Mouse (Mus musculus) left cerebral cortex, postnatal 14 days (tissue): ENCODE measurements around the gene Dnah14. TPM values are rescaled to one million over a fixed set of nuclear protein-coding genes. Genes with fewer than 3 reads are reported as not detected.
A peak's percentile ranks its signal among the peaks of the same experiment; 100 is the strongest.
"Not testable (repeated sequence)": the region's sequence is repeated elsewhere in the genome, so short reads cannot be mapped to it uniquely, and the experiment has no call there.

Experiments used
- DNase-seq, 2 experiments: peaks; one replicate each; pipeline ENCODE4 v3.0.0; 2021 to 2022; ENCODE audit warnings: low spot score in 2 of 2, mixed read lengths in 1 of 2
- intact Hi-C: fragments of 180-260 bp; cut with DNase I; formaldehyde crosslinking; loops from one replicate; pipeline ENCODE4 v1.15.1; 2025
- total RNA-seq, 2 experiments: library from RNA; stranded (reverse); gene quantifications; 2 replicates each; pipeline ENCODE4 v1.2.3; 2021

The Dnah14 gene
- total RNA-seq, 2 experiments from 2014 or later, result 1.3 to 2.2 TPM

GRCm38 (mm10) chr1:181740259-181740658 is 163.9 kb downstream of the Dnah14 start:
- intact Hi-C loops, result no loop called here
- DNase-seq, result no peak

GRCm38 (mm10) chr1:181742251-181742885 is 166.0 kb downstream of the Dnah14 start:
- intact Hi-C loops, result no loop called here
- no peak for DNase-seq

- DNase-seq, result peak; percentile 31 to 34
- intact Hi-C loops, result no loop called here
These were observed 193.0 kb downstream of the Dnah14 start for GRCm38 (mm10) chr1:181769392-181769791.

- no peak for DNase-seq
- intact Hi-C loops, result no loop called here
These were observed 195.5 kb downstream of the Dnah14 start for GRCm38 (mm10) chr1:181771871-181772270.

GRCm38 (mm10) chr1:181776541-181776940 is 200.2 kb downstream of the Dnah14 start:
- DNase-seq, result no peak
- intact Hi-C loops, result no loop called here

GRCm38 (mm10) chr1:181782600-181782999 is 206.2 kb downstream of the Dnah14 start:
- intact Hi-C loops, result not testable (repeated sequence)
- peak; percentile 17 to 24 for DNase-seq

- intact Hi-C loops, result no loop called here
- DNase-seq, result no peak
These were observed 213.6 kb downstream of the Dnah14 start for GRCm38 (mm10) chr1:181789952-181790351.

GRCm38 (mm10) chr1:181793541-181793940 is 217.2 kb downstream of the Dnah14 start:
- intact Hi-C loops, result no loop called here
- DNase-seq, result peak; percentile 18 to 29

GRCm38 (mm10) chr1:181799911-181800310 is 223.6 kb downstream of the Dnah14 start:
- intact Hi-C loops, result no loop called here
- no peak for DNase-seq

GRCm38 (mm10) chr1:181800667-181801066 is 224.3 kb downstream of the Dnah14 start:
- no peak for DNase-seq

GRCm38 (mm10) chr1:181811481-181812223 is 235.3 kb downstream of the Dnah14 start:
- intact Hi-C loops, result no loop called here
- DNase-seq, result peak in 1 of 2 experiments; percentile 50

More at GRCm38 (mm10) chr1:181800667-181801066, 224.3 kb downstream of the Dnah14 start:
- intact Hi-C loops, result no loop called here

- no peak for DNase-seq
- intact Hi-C loops, result no loop called here
These were observed 250.4 kb downstream of the Dnah14 start for GRCm38 (mm10) chr1:181826716-181827115.

GRCm38 (mm10) chr1:181828365-181828764 is 252.0 kb downstream of the Dnah14 start:
- DNase-seq, result no peak
- intact Hi-C loops, result no loop called here

- DNase-seq, result peak in 1 of 2 experiments; percentile 19
- intact Hi-C loops, result no loop called here
These were observed 256.4 kb downstream of the Dnah14 start for GRCm38 (mm10) chr1:181832720-181833119.

GRCm38 (mm10) chr1:181833143-181833542 is 256.8 kb downstream of the Dnah14 start:
- intact Hi-C loops, result no loop called here
- DNase-seq, result no peak

GRCm38 (mm10) chr1:181838111-181838510 is 261.8 kb downstream of the Dnah14 start:
- intact Hi-C loops, result no loop called here

GRCm38 (mm10) chr1:181839746-181840366 is 263.5 kb downstream of the Dnah14 start:
- DNase-seq, result no peak
- intact Hi-C loops, result loop anchor here (5.0 kb wide), 1 partner anchor 42 kb away; no protein-coding TSS in a partner anchor

More at GRCm38 (mm10) chr1:181838111-181838510, 261.8 kb downstream of the Dnah14 start:
- DNase-seq, result no peak

- intact Hi-C loops, result loop anchor here (5.0 kb wide), 1 partner anchor 41 kb away; no protein-coding TSS in a partner anchor
- DNase-seq, result no peak
These were observed 265.0 kb downstream of the Dnah14 start for GRCm38 (mm10) chr1:181841396-181841795.

- DNase-seq, result peak; percentile 94 to 95
- intact Hi-C loops, result loop anchor here (5.0 kb wide), 1 partner anchor 40 kb away; no protein-coding TSS in a partner anchor
These were observed 265.7 kb downstream of the Dnah14 start for GRCm38 (mm10) chr1:181841864-181842672.
